Mouse (Mus musculus) CH12.LX (cell line): Measurements from ENCODE around the gene Endou. TPM values are rescaled to one million over a fixed set of nuclear protein-coding genes. Genes with fewer than 3 reads are reported as not detected.

ENCODE experiments used
- DNase-seq: peaks from one replicate; pipeline ENCODE4 v3.0.0-alpha.2; 2013; ENCODE audit errors: extremely low read depth
- H3K27ac ChIP-seq: 2 replicates; pipeline ENCODE4 v1.5.1; 2012; ENCODE audit warnings: low read depth, mild to moderate bottlenecking, control low read depth, moderate library complexity; ENCODE audit not compliant: insufficient read depth
- H3K27me3 ChIP-seq: replicated peaks from 2 replicates; pipeline ENCODE3; 2012; ENCODE audit warnings: inconsistent platforms
- H3K36me3 ChIP-seq, 2 experiments: replicated peaks in 1 of 2; 2 replicates each; pipeline versions ENCODE3 to v1.6.1; 2012; ENCODE audit warnings: inconsistent platforms in 1 of 2, low read length in 1 of 2, mild to moderate bottlenecking in 1 of 2, mixed read lengths in 1 of 2, moderate library complexity in 1 of 2; ENCODE audit not compliant: control insufficient read depth in 1 of 2, insufficient read depth in 1 of 2
- H3K4me1 ChIP-seq, 2 experiments: 2 replicates each; pipeline ENCODE4 v1.6.1; 2012; ENCODE audit warnings: inconsistent platforms in 1 of 2, moderate library complexity in 1 of 2; ENCODE audit not compliant: insufficient read depth in 2 of 2, control insufficient read depth in 1 of 2
- H3K4me2 ChIP-seq: 2 replicates; pipeline ENCODE4 v1.6.1; 2012; ENCODE audit warnings: low read depth, mild to moderate bottlenecking, control low read depth; ENCODE audit not compliant: poor library complexity, insufficient read depth, severe bottlenecking
- H3K4me3 ChIP-seq, 3 experiments: fragments of 150-350 bp in 1 of 3; sonication (generic) in 1 of 3; replicated peaks in 1 of 3; 2 replicates each; pipeline versions ENCODE3 to v1.5.1; 2011 to 2012; ENCODE audit warnings: low read depth in 2 of 3, low read length in 2 of 3, mild to moderate bottlenecking in 2 of 3, moderate library complexity in 2 of 3, control low read depth in 1 of 3, improper control_type of control experiment in 1 of 3, inconsistent platforms in 1 of 3, mixed read lengths in 1 of 3; ENCODE audit not compliant: poor library complexity in 1 of 3
- H3K79me2 ChIP-seq: replicated peaks from 2 replicates; pipeline ENCODE4 v1.6.1; 2012; ENCODE audit warnings: mild to moderate bottlenecking, moderate library complexity; ENCODE audit not compliant: control insufficient read depth, poor library complexity, insufficient read depth, severe bottlenecking; ENCODE audit errors: extremely low read depth
- H3K9ac ChIP-seq: 2 replicates; pipeline ENCODE4 v1.6.1; 2012; ENCODE audit warnings: low read depth, mild to moderate bottlenecking, control low read depth, moderate library complexity; ENCODE audit not compliant: insufficient read depth
- H3K9me3 ChIP-seq: replicated peaks from 2 replicates; pipeline ENCODE3; 2012; ENCODE audit warnings: low read length, inconsistent platforms, mixed read lengths
- BHLHE40 ChIP-seq: IDR thresholded peaks from 2 replicates; pipeline ENCODE4 v1.6.1; 2011; ENCODE audit warnings: mild to moderate bottlenecking, low read depth, low read length, improper control_type of control experiment
- ELF1 ChIP-seq: IDR thresholded peaks from 2 replicates; pipeline ENCODE4 v1.6.1; 2014; ENCODE audit warnings: low read depth, mild to moderate bottlenecking, inconsistent platforms, low read length, improper control_type of control experiment
- ETS1 ChIP-seq: conservative IDR thresholded peaks from 2 replicates; pipeline ENCODE4 v1.6.1; 2012; ENCODE audit warnings: low read depth, mild to moderate bottlenecking, inconsistent platforms, low read length, improper control_type of control experiment, moderate library complexity
- GABPA ChIP-seq: IDR thresholded peaks from 2 replicates; pipeline ENCODE4 v1.6.1; 2012; ENCODE audit warnings: low read depth, low read length, improper control_type of control experiment, inconsistent platforms; ENCODE audit not compliant: insufficient replicate concordance
- JUN ChIP-seq: IDR thresholded peaks from 2 replicates; pipeline ENCODE4 v1.6.1; 2011; ENCODE audit warnings: low read depth, mild to moderate bottlenecking, low read length, improper control_type of control experiment, moderate library complexity; ENCODE audit not compliant: insufficient read depth
- JUND ChIP-seq: conservative IDR thresholded peaks from 2 replicates; pipeline ENCODE4 v1.6.1; 2011; ENCODE audit warnings: low read depth, low read length, improper control_type of control experiment
- MAX ChIP-seq: IDR thresholded peaks from 2 replicates; pipeline ENCODE4 v1.6.1; 2011; ENCODE audit warnings: low read length, improper control_type of control experiment
- MEF2A ChIP-seq: IDR thresholded peaks from 2 replicates; pipeline ENCODE4 v1.6.1; 2014; ENCODE audit warnings: low read depth, mild to moderate bottlenecking, inconsistent platforms, low read length, improper control_type of control experiment, borderline replicate concordance
- MXI1 ChIP-seq: IDR thresholded peaks from 2 replicates; pipeline ENCODE4 v1.6.1; 2011; ENCODE audit warnings: mild to moderate bottlenecking, low read depth, low read length, improper control_type of control experiment
- MYC ChIP-seq: IDR thresholded peaks from 2 replicates; pipeline ENCODE4 v1.6.1; 2011; ENCODE audit warnings: low read depth, mild to moderate bottlenecking, improper control_type of control experiment, low read length
- NELFE ChIP-seq: IDR thresholded peaks from 2 replicates; pipeline ENCODE4 v1.6.1; 2011; ENCODE audit warnings: low read depth, low read length, improper control_type of control experiment
- NRF1 ChIP-seq: IDR thresholded peaks from 2 replicates; pipeline ENCODE4 v1.6.1; 2014; ENCODE audit warnings: low read depth, mild to moderate bottlenecking, inconsistent platforms, low read length, improper control_type of control experiment, moderate library complexity
- POLR2AphosphoS2 ChIP-seq: IDR thresholded peaks from 2 replicates; pipeline ENCODE4 v1.6.1; 2011; ENCODE audit warnings: low read depth, low read length, improper control_type of control experiment
- RCOR1 ChIP-seq: conservative IDR thresholded peaks from 2 replicates; pipeline ENCODE4 v1.6.1; 2012; ENCODE audit warnings: low read depth, mild to moderate bottlenecking, inconsistent platforms, low read length, improper control_type of control experiment
- SMC3 ChIP-seq: IDR thresholded peaks from 2 replicates; pipeline ENCODE4 v1.6.1; 2011; ENCODE audit warnings: low read depth, low read length, improper control_type of control experiment
- TCF12 ChIP-seq: IDR thresholded peaks from 2 replicates; pipeline ENCODE4 v1.6.1; 2014; ENCODE audit warnings: low read depth, mild to moderate bottlenecking, inconsistent platforms, low read length, improper control_type of control experiment
- UBTF ChIP-seq: IDR thresholded peaks from 2 replicates; pipeline ENCODE4 v1.6.1; 2012; ENCODE audit warnings: low read depth, mild to moderate bottlenecking, inconsistent platforms, low read length, improper control_type of control experiment, moderate library complexity
- ZC3H11A ChIP-seq: IDR thresholded peaks from 2 replicates; pipeline ENCODE4 v1.6.1; 2012; ENCODE audit warnings: low read depth, mild to moderate bottlenecking, inconsistent platforms, low read length, improper control_type of control experiment
- ZKSCAN1 ChIP-seq: IDR thresholded peaks from 2 replicates; pipeline ENCODE4 v1.6.1; 2012; ENCODE audit warnings: low read depth, inconsistent platforms, low read length, improper control_type of control experiment, borderline replicate concordance
- ZMIZ1 ChIP-seq: IDR thresholded peaks from 2 replicates; pipeline ENCODE4 v1.6.1; 2012; ENCODE audit warnings: low read depth, mild to moderate bottlenecking, inconsistent platforms, low read length, improper control_type of control experiment
- ZNF384 ChIP-seq: IDR thresholded peaks from 2 replicates; pipeline ENCODE4 v1.6.1; 2012; ENCODE audit warnings: low read depth, low read length, improper control_type of control experiment, inconsistent platforms
- dilution Hi-C: fragments of 300-500 bp; cut with MboI; formaldehyde crosslinking; loops from 2 replicates; pipeline ENCODE4 v1.14.3; 2020; ENCODE audit warnings: low sequenced_read_pairs; ENCODE audit not compliant: extremely low pct_unique_long_range_greater_than_20kb, extremely low pct_ligation_motif_present
- in situ Hi-C: fragments of 300-500 bp; cut with MboI; formaldehyde crosslinking; loops from 3 replicates; pipeline ENCODE4 v1.14.3; 2019; ENCODE audit warnings: low sequenced_read_pairs, low pct_ligation_motif_present, low pct_unique_long_range_greater_than_20kb, mixed read lengths
- polyA plus RNA-seq: library from polyadenylated mRNA; unstranded; fragments of >175 nt; gene quantifications from 2 replicates; pipeline ENCODE4 v1.2.1, GENCODE M21; 2012; ENCODE audit warnings: low read depth; ENCODE audit not compliant: insufficient read length
- total RNA-seq, 2 experiments: library from RNA; depleted of rRNA; stranded (reverse); fragments of 300-350 nt in 1 of 2; fragments of >200 nt in 1 of 2; gene quantifications; 2 replicates each; pipeline ENCODE4 v1.2.3; 2012 to 2014

The Endou gene
- total and polyA plus RNA-seq, 3 experiments: 49.5 to 66.9 (median 64.0) TPM

- H3K36me3 ChIP-seq: peaks cover 0 to 3% of the 10 kb centered on the region in 2 experiments
- dilution Hi-C loops (no loop called here), in situ Hi-C loops (loop anchor here (5.0 to 25.0 kb wide), 4 partner anchors 51 to 1271 kb away; partner anchors contain the start of gene Tuba1b)
- H3K4me3 ChIP-seq: no peak overlapping the region
- H3K27me3 ChIP-seq: no peaks in the 10 kb centered on the region
- peak overlapping the region; percentile 12; the same call in 1 of the 2 replicates for H3K27ac ChIP-seq
- H3K79me2 ChIP-seq: no peaks in the 10 kb centered on the region
- peaks cover 7 to 26% of the 10 kb centered on the region in 2 experiments; a peak in 3 of 4 replicates for H3K4me1 ChIP-seq
- no peaks in the 10 kb centered on the region for H3K9me3 ChIP-seq
- no peak for DNase-seq
- no peak overlapping the region for H3K9ac ChIP-seq
- H3K4me2 ChIP-seq: peak overlapping the region; percentile 70; the same call in 1 of the 2 replicates
- TF ChIP-seq NELFE: no peak
Observed at GRCm38 (mm10) chr15:97666457-97666770, 64.7 kb downstream of the Endou start.

GRCm38 (mm10) chr15:97665770-97666456 lies 65.2 kb downstream of the Endou start:
- no peaks in the 10 kb centered on the region for H3K79me2 ChIP-seq
- dilution Hi-C loops: no loop called here
- peak overlapping the region; percentile 70 for H3K4me2 ChIP-seq
- peak overlapping the region; percentile 53; the same call in 1 of the 2 replicates for H3K27ac ChIP-seq
- H3K4me3 ChIP-seq: peak overlapping the region in 1 of 3 experiments; percentile 41
- in situ Hi-C loops: loop anchor here (5.0 to 25.0 kb wide), 4 partner anchors 51 to 1271 kb away; partner anchors contain the start of gene Tuba1b
- DNase-seq: no peak
- no peak for TF ChIP-seq MAX
- no peak for TF ChIP-seq JUN
- no peak for TF ChIP-seq JUND
- TF ChIP-seq ZKSCAN1: no peak
- TF ChIP-seq GABPA: no peak
- TF ChIP-seq POLR2AphosphoS2: no peak
- TF ChIP-seq TCF12: no peak
- TF ChIP-seq ZC3H11A: no peak
- no peak for TF ChIP-seq UBTF
- H3K9ac ChIP-seq: 0 out of 2 replicates have a peak overlapping the region, but pooled peaks have one; percentile 4
- no peaks in the 10 kb centered on the region for H3K36me3 ChIP-seq
- peaks cover 7 to 26% of the 10 kb centered on the region in 2 experiments; a peak in 3 of 4 replicates for H3K4me1 ChIP-seq
- H3K9me3 ChIP-seq: no peaks in the 10 kb centered on the region
- peaks cover 2% of the 10 kb centered on the region for H3K27me3 ChIP-seq

DNA sequence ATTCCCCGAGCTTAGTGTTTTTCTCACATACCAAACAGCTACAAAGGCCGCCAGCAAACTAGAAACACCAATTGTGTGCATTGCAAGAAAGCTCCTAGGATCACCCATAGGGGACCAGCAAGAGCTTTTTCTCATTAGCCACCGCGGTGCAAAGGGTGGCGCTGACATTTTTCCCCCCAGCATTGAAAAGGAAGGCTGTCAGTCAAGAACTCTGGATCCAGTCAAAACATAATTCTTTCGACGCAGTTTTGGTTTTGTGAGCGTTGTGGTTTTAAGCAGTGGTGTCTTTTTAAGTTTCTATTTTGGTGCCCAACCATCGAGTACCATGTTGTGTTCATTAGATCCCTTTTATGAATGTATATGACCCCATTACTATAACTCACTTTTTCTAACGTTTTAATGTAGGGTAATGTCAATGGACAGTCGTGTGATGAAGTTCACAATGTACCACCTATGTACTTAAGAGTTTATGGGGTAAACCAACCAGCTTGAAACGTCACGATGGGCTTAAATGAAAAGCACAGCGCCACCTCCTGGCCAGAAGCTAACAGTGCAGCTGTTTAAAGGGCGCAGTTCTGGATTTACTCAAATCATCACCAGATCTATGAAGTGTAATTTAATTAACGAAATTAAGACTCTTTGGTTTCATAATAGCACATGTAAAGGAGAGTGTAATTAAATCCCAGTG lies 66.0 kb downstream of the Endou start:
- peaks cover 7% of the 10 kb centered on the region for H3K27me3 ChIP-seq
- no peak overlapping the region for H3K4me3 ChIP-seq
- dilution Hi-C loops (no loop called here), in situ Hi-C loops (loop anchor here (5.0 to 25.0 kb wide), 4 partner anchors 52 to 1272 kb away; partner anchors contain the start of gene Tuba1b)
- H3K9me3 ChIP-seq: no peaks in the 10 kb centered on the region
- H3K79me2 ChIP-seq: no peaks in the 10 kb centered on the region
- H3K9ac ChIP-seq: no peak overlapping the region
- peaks cover 7 to 26% of the 10 kb centered on the region in 2 experiments; a peak in 3 of 4 replicates for H3K4me1 ChIP-seq
- H3K4me2 ChIP-seq: 0 out of 2 replicates have a peak overlapping the region, but pooled peaks have one; percentile 18
- DNase-seq: peak; percentile 59
- H3K27ac ChIP-seq: no peak overlapping the region
- H3K36me3 ChIP-seq: no peaks in the 10 kb centered on the region
- TF ChIP-seq RCOR1: no peak
- 0 out of 2 replicates have a peak, but pooled peaks have one; percentile 9 for TF ChIP-seq NELFE
- TF ChIP-seq ZMIZ1: no peak
- no peak for TF ChIP-seq MYC
- TF ChIP-seq MXI1: no peak
- TF ChIP-seq SMC3: peak; percentile 30
- TF ChIP-seq MEF2A: no peak
- no peak for TF ChIP-seq NRF1
- no peak for TF ChIP-seq ZNF384
- no peak for TF ChIP-seq UBTF
- no peak for TF ChIP-seq ELF1
- TF ChIP-seq ETS1: no peak
- no peak for TF ChIP-seq ZC3H11A
- TF ChIP-seq BHLHE40: no peak
- TF ChIP-seq POLR2AphosphoS2: no peak
- TF ChIP-seq GABPA: no peak
